ENCODE assay signal across 16 mouse cellular contexts in genomic region chr10:13566393-13566792, GRCm38 (mm10).
"Had no signal": no experiment of that assay in that cellular context is flagged by ENCODE, and none has a peak within 500 bp of the region (broad histone marks: within the 10 kb centered on the region; RNA-seq: fewer than 3 reads in every experiment).

No protein-coding gene starts in this region.

- ATAC-seq: hindbrain, embryonic 16.5 days; midbrain, embryonic 16.5 days had no signal

- DNase-seq: kidney, adult 2 months; kidney, postnatal 14 days; lung, postnatal 14 days; right cerebral cortex, postnatal 4 days; thymus, postnatal 36 days had no signal

- H3K4me1 ChIP-seq: liver, embryonic 15.5 days had no signal

- H3K9me3 ChIP-seq: kidney, embryonic 15.5 days; limb, embryonic 15.5 days; liver, embryonic 15.5 days; lung, embryonic 15.5 days; megakaryocyte, embryonic 14.5 days; neural tube, embryonic 13.5 days had no signal

- H3K9ac ChIP-seq: kidney, embryonic 15.5 days; limb, embryonic 15.5 days; liver, embryonic 15.5 days; lung, embryonic 15.5 days; neural tube, embryonic 13.5 days had no signal

- H3K27ac ChIP-seq: kidney, embryonic 15.5 days; left cerebral cortex, adult 2 months; limb, embryonic 15.5 days; liver, embryonic 15.5 days; lung, embryonic 15.5 days; macrophage; neural tube, embryonic 13.5 days had no signal

- H3K4me2 ChIP-seq: kidney, embryonic 15.5 days; limb, embryonic 15.5 days; liver, embryonic 15.5 days; lung, embryonic 15.5 days; midbrain, embryonic 11.5 days; neural tube, embryonic 13.5 days had no signal

- H3K4me3 ChIP-seq: kidney, embryonic 15.5 days; left cerebral cortex, adult 2 months; limb, embryonic 15.5 days; liver, embryonic 15.5 days; lung, embryonic 15.5 days; megakaryocyte, embryonic 14.5 days; neural tube, embryonic 13.5 days had no signal

- H3K27me3 ChIP-seq: kidney, embryonic 15.5 days; liver, embryonic 15.5 days; lung, embryonic 15.5 days; megakaryocyte, embryonic 14.5 days had no signal
